Mouse (Mus musculus) spleen, adult 12 weeks (tissue): ENCODE measurements around the gene Frem2.

ENCODE experiments used
- DNase-seq: peaks from one replicate; pipeline ENCODE4 v3.0.0; 2022; ENCODE audit warnings: low spot score

Gene Frem2

GRCm38 (mm10) chr3:53620355-53620754 lies 36.8 kb downstream of the Frem2 start:
- DNase-seq, result no peak

- no peak for DNase-seq
These were observed 46.0 kb downstream of the Frem2 start for GRCm38 (mm10) chr3:53611106-53611505.

GRCm38 (mm10) chr3:53609851-53610250 lies 47.3 kb downstream of the Frem2 start:
- DNase-seq, result no peak

- DNase-seq, result no peak
These were observed 57.0 kb downstream of the Frem2 start for GRCm38 (mm10) chr3:53600140-53600539.

- DNase-seq, result no peak
These were observed 57.8 kb downstream of the Frem2 start for GRCm38 (mm10) chr3:53599315-53599714.

- no peak for DNase-seq
These were observed 58.9 kb downstream of the Frem2 start for GRCm38 (mm10) chr3:53598153-53598800.

GRCm38 (mm10) chr3:53594471-53594870 lies 62.7 kb downstream of the Frem2 start:
- DNase-seq, result no peak

GRCm38 (mm10) chr3:53593718-53594117 lies 63.4 kb downstream of the Frem2 start:
- DNase-seq, result no peak

- no peak for DNase-seq
These were observed 65.1 kb downstream of the Frem2 start for GRCm38 (mm10) chr3:53592036-53592435.

- DNase-seq, result no peak
These were observed 67.0 kb downstream of the Frem2 start for GRCm38 (mm10) chr3:53590139-53590621.

- DNase-seq, result no peak
These were observed 73.9 kb downstream of the Frem2 start for GRCm38 (mm10) chr3:53583248-53583647.

GRCm38 (mm10) chr3:53580596-53581254 lies 76.4 kb downstream of the Frem2 start:
- DNase-seq, result no peak

GRCm38 (mm10) chr3:53579121-53579704 lies 77.9 kb downstream of the Frem2 start:
- DNase-seq, result no peak

- DNase-seq, result no peak
These were observed 80.6 kb downstream of the Frem2 start for GRCm38 (mm10) chr3:53576320-53577116.

- no peak for DNase-seq
These were observed 83.0 kb downstream of the Frem2 start for GRCm38 (mm10) chr3:53574123-53574522.

- DNase-seq, result no peak
These were observed 85.5 kb downstream of the Frem2 start for GRCm38 (mm10) chr3:53571663-53572062.

- DNase-seq, result no peak
These were observed 92.6 kb downstream of the Frem2 start for GRCm38 (mm10) chr3:53564521-53564920.

GRCm38 (mm10) chr3:53563746-53564145 lies 93.4 kb downstream of the Frem2 start:
- DNase-seq, result no peak

- DNase-seq, result no peak
These were observed 95.3 kb downstream of the Frem2 start for GRCm38 (mm10) chr3:53561813-53562212.

GRCm38 (mm10) chr3:53559056-53559455 lies 98.1 kb downstream of the Frem2 start:
- no peak for DNase-seq

GRCm38 (mm10) chr3:53558230-53558629 lies 98.9 kb downstream of the Frem2 start:
- no peak for DNase-seq

GRCm38 (mm10) chr3:53557388-53558214 lies 99.6 kb downstream of the Frem2 start:
- no peak for DNase-seq
